Mouse (Mus musculus) stomach, postnatal 0 days (tissue): Measurements from ENCODE around the gene Adcy3. TPM values are rescaled to one million over a fixed set of nuclear protein-coding genes. Genes with fewer than 3 reads are reported as not detected.

Experiments
- ATAC-seq: fragments of 200-750 bp; cut with Nextera tagmentation; 2 replicates; pipeline ENCODE4 v1.8.0; 2017; ENCODE audit not compliant: low FRiP score, low TSS enrichment
- DNase-seq: peaks from one replicate; pipeline ENCODE4 v3.0.0-alpha.2; 2016; ENCODE audit warnings: low spot score
- H3K27ac ChIP-seq: fragments of 300-500 bp; sonication (generic); replicated peaks from 2 replicates; pipeline ENCODE4 v1.5.1; 2014; ENCODE audit warnings: mild to moderate bottlenecking, control low read depth
- H3K27me3 ChIP-seq: fragments of 300-500 bp; sonication (generic); 2 replicates; pipeline ENCODE4 v1.6.1; 2014; ENCODE audit warnings: low read length; ENCODE audit not compliant: control insufficient read depth, insufficient read depth
- H3K36me3 ChIP-seq: fragments of 300-500 bp; sonication (generic); 2 replicates; pipeline ENCODE4 v1.6.1; 2014; ENCODE audit warnings: low read length, mixed read lengths; ENCODE audit not compliant: control insufficient read depth, insufficient read depth
- H3K4me1 ChIP-seq: fragments of 300-500 bp; sonication (generic); replicated peaks from 2 replicates; pipeline ENCODE4 v1.6.1; 2014; ENCODE audit warnings: antibody characterized with exemption; ENCODE audit not compliant: control insufficient read depth, insufficient read depth
- H3K4me2 ChIP-seq: fragments of 300-500 bp; sonication (generic); replicated peaks from 2 replicates; pipeline ENCODE4 v1.6.1; 2014; ENCODE audit warnings: low read depth, mild to moderate bottlenecking, control low read depth, moderate library complexity
- H3K4me3 ChIP-seq: fragments of 300-500 bp; sonication (generic); 2 replicates; pipeline ENCODE4 v1.5.1; 2014; ENCODE audit warnings: low read depth, low read length, control low read depth
- H3K9ac ChIP-seq: fragments of 300-500 bp; sonication (generic); 2 replicates; pipeline ENCODE4 v1.6.1; 2014; ENCODE audit warnings: mild to moderate bottlenecking, low read length, control low read depth, mixed read lengths
- H3K9me3 ChIP-seq: fragments of 300-500 bp; sonication (generic); 2 replicates; pipeline ENCODE4 v1.6.1; 2016; ENCODE audit warnings: low read length; ENCODE audit not compliant: control insufficient read depth
- CTCF ChIP-seq: IDR thresholded peaks from 2 replicates; pipeline ENCODE4 v1.5.1; 2016; ENCODE audit warnings: antibody characterized with exemption, low read depth, mild to moderate bottlenecking, moderate library complexity
- EP300 ChIP-seq: optimal IDR thresholded peaks from 2 replicates; pipeline ENCODE3; 2016; ENCODE audit warnings: antibody characterized with exemption
- WGBS: fragments of 180-500 bp; shearing (Covaris S2); extraction: QIAGEN DNeasy Blood & Tissue Kit; methylation state at CpG from one replicate; pipeline ENCODE4 v1.1.7; 2014; 5-methylcytosine and 5-hydroxymethylcytosine counted together
- polyA plus RNA-seq: library from polyadenylated mRNA; unstranded; fragments of >200 nt; fragmentation: Nextera tagmentation; extraction: Ambion mirVana; gene quantifications from 2 replicates; pipeline ENCODE4 v1.2.1, GENCODE M21; 2015

Adcy3 gene
- polyA plus RNA-seq, 1 experiment from 2014 or later: 2.9 TPM

- no peak for ATAC-seq
- DNase-seq: no peak
- H3K27me3 ChIP-seq: no peaks in the 10 kb centered on the region
- no peak overlapping the region for H3K27ac ChIP-seq
- no peak overlapping the region for H3K4me3 ChIP-seq
- H3K4me2 ChIP-seq: no peak overlapping the region
- no peaks in the 10 kb centered on the region for H3K4me1 ChIP-seq
- no peaks in the 10 kb centered on the region for H3K9me3 ChIP-seq
- no peaks in the 10 kb centered on the region for H3K36me3 ChIP-seq
- 79% methylated on average over 5 of the region's 5 CpGs for WGBS
- no peak overlapping the region for H3K9ac ChIP-seq
- TF ChIP-seq CTCF: no peak
- TF ChIP-seq EP300: no peak
Measured at GRCm38 (mm10) chr12:4169622-4170021, 36.7 kb downstream of the Adcy3 start.

GRCm38 (mm10) chr12:4173108-4173790 is 40.3 kb downstream of the Adcy3 start:
- no peaks in the 10 kb centered on the region for H3K4me1 ChIP-seq
- no peaks in the 10 kb centered on the region for H3K9me3 ChIP-seq
- DNase-seq (no peak), ATAC-seq (no peak)
- TF ChIP-seq EP300: no peak
- WGBS: 71% methylated on average over 15 of the region's 15 CpGs
- no peak overlapping the region for H3K4me3 ChIP-seq
- no peak overlapping the region for H3K27ac ChIP-seq
- H3K27me3 ChIP-seq: no peaks in the 10 kb centered on the region
- no peak overlapping the region for H3K4me2 ChIP-seq
- H3K9ac ChIP-seq: no peak overlapping the region
- no peaks in the 10 kb centered on the region for H3K36me3 ChIP-seq

GRCm38 (mm10) chr12:4178839-4179238 is 45.9 kb downstream of the Adcy3 start:
- Histone ChIP-seq H3K9ac (no peak overlapping the region), H3K4me1 (no peaks in the 10 kb centered on the region), H3K27me3 (no peaks in the 10 kb centered on the region), H3K27ac (no peak overlapping the region), H3K4me3 (no peak overlapping the region), H3K36me3 (no peaks in the 10 kb centered on the region), H3K4me2 (no peak overlapping the region), H3K9me3 (no peaks in the 10 kb centered on the region)
- DNase-seq: no peak
- TF ChIP-seq CTCF (no peak), EP300 (no peak)
- WGBS: 37% methylated on average over 5 of the region's 5 CpGs
- peak; percentile 43; the same call in 1 of the 2 replicates for ATAC-seq

GRCm38 (mm10) chr12:4179671-4180233 is 46.8 kb downstream of the Adcy3 start:
- no peak for DNase-seq

GRCm38 (mm10) chr12:4180507-4180906 is 47.6 kb downstream of the Adcy3 start:
- Histone ChIP-seq H3K4me1 (no peaks in the 10 kb centered on the region), H3K4me2 (no peak overlapping the region), H3K27ac (no peak overlapping the region), H3K36me3 (no peaks in the 10 kb centered on the region), H3K9ac (no peak overlapping the region), H3K4me3 (no peak overlapping the region), H3K27me3 (no peaks in the 10 kb centered on the region), H3K9me3 (no peaks in the 10 kb centered on the region)
- TF ChIP-seq CTCF: no peak
- TF ChIP-seq EP300: no peak
- WGBS: 67% methylated on average over 3 of the region's 3 CpGs
- ATAC-seq (no peak), DNase-seq (no peak)

More at GRCm38 (mm10) chr12:4179671-4180233, 46.8 kb downstream of the Adcy3 start:
- H3K27me3 ChIP-seq: no peaks in the 10 kb centered on the region
- H3K4me3 ChIP-seq: no peak overlapping the region
- no peak for TF ChIP-seq EP300
- no peak for TF ChIP-seq CTCF
- no peak overlapping the region for H3K4me2 ChIP-seq
- no peaks in the 10 kb centered on the region for H3K4me1 ChIP-seq
- no peaks in the 10 kb centered on the region for H3K9me3 ChIP-seq
- H3K36me3 ChIP-seq: no peaks in the 10 kb centered on the region
- no peak overlapping the region for H3K9ac ChIP-seq
- 72% methylated on average over 6 of the region's 6 CpGs for WGBS
- ATAC-seq: no peak
- H3K27ac ChIP-seq: no peak overlapping the region

GRCm38 (mm10) chr12:4184648-4185047 is 51.7 kb downstream of the Adcy3 start:
- Histone ChIP-seq H3K27me3 (no peaks in the 10 kb centered on the region), H3K9me3 (no peaks in the 10 kb centered on the region), H3K4me1 (peaks cover 4% of the 10 kb centered on the region; the same call in 1 of the 2 replicates), H3K4me2 (no peak overlapping the region), H3K27ac (no peak overlapping the region), H3K36me3 (no peaks in the 10 kb centered on the region), H3K9ac (no peak overlapping the region), H3K4me3 (no peak overlapping the region)
- WGBS: 45% methylated on average over 2 of the region's 2 CpGs
- DNase-seq (no peak), ATAC-seq (no peak)
- TF ChIP-seq CTCF: no peak
- no peak for TF ChIP-seq EP300
